Comparison of ENCODE assay signal across 9 mouse cellular contexts in the genomic region with DNA sequence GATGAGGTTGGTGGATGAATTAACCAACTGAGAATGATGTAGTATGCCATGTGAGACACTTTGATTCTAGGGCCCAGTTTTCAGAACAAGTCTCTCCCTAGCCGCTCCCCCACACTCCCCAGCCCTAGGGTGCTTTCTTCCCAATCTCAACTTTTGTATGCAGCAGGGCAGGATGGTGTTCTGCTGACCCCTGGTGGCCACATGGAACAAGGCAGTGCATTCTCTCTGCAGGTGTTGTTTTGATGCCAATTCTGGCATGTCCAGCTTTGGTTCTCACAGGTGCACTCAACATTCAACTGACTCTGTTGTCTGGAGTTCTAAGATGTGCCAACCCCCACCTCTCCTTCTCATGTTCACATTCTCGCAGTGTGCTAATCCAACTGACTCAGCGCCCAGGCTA. TPM values are rescaled to one million over a fixed set of nuclear protein-coding genes. Genes with fewer than 3 reads are reported as not detected.
DNase-seq lines count a peak whose midpoint lies in the region; ATAC-seq and TF ChIP-seq lines count a peak whose summit lies in the region.
"Had no signal": no experiment of that assay in that cellular context is flagged by ENCODE, and none has a peak within 500 bp of the region (broad histone marks: within the 10 kb centered on the region; RNA-seq: fewer than 3 reads in every experiment).

No protein-coding gene starts in this region.

- peaks cover 11% of the 10 kb centered on the region for H3K36me3 ChIP-seq in intestine, embryonic 16.5 days (ENCODE audit: control insufficient read depth, insufficient read depth, low read length)
- peaks cover 9% of the 10 kb centered on the region for H3K36me3 ChIP-seq in limb, embryonic 11.5 days (ENCODE audit: control insufficient read depth, insufficient read depth, low read length)
- peaks cover 5% of the 10 kb centered on the region for H3K36me3 ChIP-seq in myocyte (ENCODE audit: control insufficient read depth, insufficient read depth)
- no peaks in the 10 kb centered on the region for H3K36me3 ChIP-seq in splenic B cell, adult 2 months (ENCODE audit: control insufficient read depth, insufficient read depth, low read length, poor library complexity, severe bottlenecking)

- H3K4me3 ChIP-seq in intestine, embryonic 16.5 days (ENCODE audit: low read length), result no peak overlapping the region
- H3K4me3 ChIP-seq in limb, embryonic 11.5 days (ENCODE audit: low read depth, low read length), result no peak overlapping the region
- no peak overlapping the region for H3K4me3 ChIP-seq in myocyte
- H3K4me3 ChIP-seq: embryonic facial prominence, embryonic 15.5 days had no signal

- H3K9ac ChIP-seq in intestine, embryonic 16.5 days (ENCODE audit: low read depth, low read length), result no peak overlapping the region
- no peak overlapping the region for H3K9ac ChIP-seq in limb, embryonic 11.5 days (ENCODE audit: low read length)
- H3K9ac ChIP-seq: embryonic facial prominence, embryonic 15.5 days had no signal

- H3K4me1 ChIP-seq in intestine, embryonic 16.5 days (ENCODE audit: control insufficient read depth, insufficient read depth, low read length), result no peaks in the 10 kb centered on the region
- H3K4me1 ChIP-seq in limb, embryonic 11.5 days (ENCODE audit: control insufficient read depth, insufficient read depth, low read length), result no peaks in the 10 kb centered on the region
- H3K4me1 ChIP-seq: embryonic facial prominence, embryonic 15.5 days had no signal

- H3K79me2 ChIP-seq in myocyte (ENCODE audit: control insufficient read depth, insufficient read depth), result no peaks in the 10 kb centered on the region

- DNase-seq in urinary bladder, adult 2 months (ENCODE audit: low spot score), result peak; percentile 47
- DNase-seq in urinary bladder, postnatal 10 days (ENCODE audit: low spot score), result no peak
- DNase-seq in cerebellum, adult 9-11 months, result peak; percentile 73
- peak; percentile 46 for DNase-seq in frontal cortex, postnatal 25 days (ENCODE audit: low spot score in 2 of 2)
- peak; percentile 81 for DNase-seq in limb, embryonic 11.5 days (ENCODE audit: low spot score)
- DNase-seq in splenic B cell, adult 2 months (ENCODE audit: low read depth, low spot score), result peak; percentile 80

- ATAC-seq in intestine, embryonic 16.5 days, result 0 out of 2 replicates have a peak, but pooled peaks have one; percentile 44
- peak; percentile 45; the same call in 1 of the 2 replicates for ATAC-seq in limb, embryonic 11.5 days (ENCODE audit: insufficient number of reproducible peaks, low FRiP score, low TSS enrichment, low read depth)

- H3K27ac ChIP-seq in intestine, embryonic 16.5 days (ENCODE audit: low read length), result no peak overlapping the region
- no peak overlapping the region for H3K27ac ChIP-seq in limb, embryonic 11.5 days (replicated peaks; ENCODE audit: low read depth, low read length)
- H3K27ac ChIP-seq: embryonic facial prominence, embryonic 15.5 days had no signal

- H3ac ChIP-seq in myocyte (ENCODE audit: control insufficient read depth, insufficient read length), result no peak overlapping the region

- H3K9me3 ChIP-seq in intestine, embryonic 16.5 days (ENCODE audit: control insufficient read depth, low read length), result no peaks in the 10 kb centered on the region
- H3K9me3 ChIP-seq in limb, embryonic 11.5 days (ENCODE audit: control insufficient read depth, low read length), result no peaks in the 10 kb centered on the region
- H3K9me3 ChIP-seq: embryonic facial prominence, embryonic 15.5 days had no signal

- H3K27me3 ChIP-seq in intestine, embryonic 16.5 days (replicated peaks; ENCODE audit: control insufficient read depth, insufficient read depth, low read length), result no peaks in the 10 kb centered on the region
- no peaks in the 10 kb centered on the region for H3K27me3 ChIP-seq in limb, embryonic 11.5 days (ENCODE audit: control insufficient read depth, insufficient read depth, low read length)
- H3K27me3 ChIP-seq in myocyte (ENCODE audit: control insufficient read depth, insufficient read depth, insufficient read length), result peaks cover 7% of the 10 kb centered on the region
- no peaks in the 10 kb centered on the region for H3K27me3 ChIP-seq in splenic B cell, adult 2 months (ENCODE audit: control insufficient read depth, insufficient read depth, low read length, poor library complexity, severe bottlenecking)
- H3K27me3 ChIP-seq: embryonic facial prominence, embryonic 15.5 days had no signal

- H3K4me2 ChIP-seq in intestine, embryonic 16.5 days (ENCODE audit: low read depth, low read length), result no peak overlapping the region
- H3K4me2 ChIP-seq in limb, embryonic 11.5 days (ENCODE audit: low read depth, severe bottlenecking), result no peak overlapping the region
- H3K4me2 ChIP-seq in myocyte (ENCODE audit: low read depth), result no peak overlapping the region
- H3K4me2 ChIP-seq: embryonic facial prominence, embryonic 15.5 days had no signal

- no peak for TF ChIP-seq POLR2A in myocyte (IDR thresholded peaks at IDR 0.05; ENCODE audit: insufficient read length, low read depth)

- WGBS in intestine, embryonic 16.5 days, result 36% methylated on average over 3 of the region's 3 CpGs
- WGBS in limb, embryonic 11.5 days, result 32% methylated on average over 3 of the region's 3 CpGs

TF ChIP-seq in myocyte, 11 proteins besides CTCF, POLR2A, EP300 and RAD21:
- TF ChIP-seq TCF12 (IDR thresholded peaks at IDR 0.05; ENCODE audit: insufficient read depth, poor library complexity, severe bottlenecking), result no peak
- TF ChIP-seq SRF (IDR thresholded peaks at IDR 0.05; ENCODE audit: control insufficient read depth, insufficient read length, low read depth), result no peak
- TF ChIP-seq POLR2AphosphoS2 (IDR thresholded peaks at IDR 0.05; ENCODE audit: insufficient read length, low read depth), result peak; percentile 77
- TF ChIP-seq CEBPB (IDR thresholded peaks at IDR 0.05; ENCODE audit: insufficient read depth, poor library complexity, severe bottlenecking), result no peak

RNA-seq across cellular contexts. Expression of gene Npas1, which starts 14.2 kb away (rescaled TPM):
- 0.10 TPM in 1 of 2 replicates, not detected in the other for polyA plus RNA-seq in urinary bladder, adult 2 months (2012; rRNA removed)
- polyA plus RNA-seq in intestine, embryonic 16.5 days (2015; fragmentation: Nextera tagmentation; extraction: Ambion mirVana), result 0.13 and 0.27 TPM in 2 replicates
- polyA plus RNA-seq in limb, embryonic 11.5 days (2014; fragmentation: Nextera tagmentation; extraction: Ambion mirVana), result 0.10 TPM in 1 of 2 replicates, not detected in the other
- 0.18 TPM for polyA plus RNA-seq in myocyte (2012; fragmentation: generic; extraction: Trizol)

RNA-seq across cellular contexts. Expression of gene Tmem160, which starts 39.2 kb away (rescaled TPM):
- 59.4 and 67.6 TPM in 2 replicates for polyA plus RNA-seq in urinary bladder, adult 2 months (2012; rRNA removed)
- polyA plus RNA-seq in intestine, embryonic 16.5 days (2015; fragmentation: Nextera tagmentation; extraction: Ambion mirVana), result 52.4 and 62.8 TPM in 2 replicates
- 62.0 and 71.4 TPM in 2 replicates for polyA plus RNA-seq in limb, embryonic 11.5 days (2014; fragmentation: Nextera tagmentation; extraction: Ambion mirVana)
- polyA plus RNA-seq in myocyte (2012; fragmentation: generic; extraction: Trizol), result 131 TPM
